Mouse (Mus musculus) brain, embryonic 14.5 days (tissue): ENCODE measurements at regions not wholly inside any gene's neighbourhood (a gene's known extent, or its start where the extent isn't known, plus 50 kb on each side); places are given as distances from the start of the nearest gene placed in this dataset.

Source experiments
- CTCF ChIP-seq: fragments of 200-500 bp; IDR thresholded peaks from 2 replicates; pipeline ENCODE4 v1.5.1; 2012; ENCODE audit warnings: inconsistent platforms, mild to moderate bottlenecking, moderate library complexity, borderline replicate concordance; ENCODE audit not compliant: insufficient read depth, insufficient read length; ENCODE audit errors: extremely low read depth
- POLR2A ChIP-seq: fragments of 200-500 bp; IDR thresholded peaks from 2 replicates; pipeline ENCODE4 v1.6.1; 2012; ENCODE audit warnings: mild to moderate bottlenecking, inconsistent platforms, borderline replicate concordance; ENCODE audit not compliant: poor library complexity, insufficient read depth, insufficient read length, severe bottlenecking; ENCODE audit errors: extremely low read depth

DNA sequence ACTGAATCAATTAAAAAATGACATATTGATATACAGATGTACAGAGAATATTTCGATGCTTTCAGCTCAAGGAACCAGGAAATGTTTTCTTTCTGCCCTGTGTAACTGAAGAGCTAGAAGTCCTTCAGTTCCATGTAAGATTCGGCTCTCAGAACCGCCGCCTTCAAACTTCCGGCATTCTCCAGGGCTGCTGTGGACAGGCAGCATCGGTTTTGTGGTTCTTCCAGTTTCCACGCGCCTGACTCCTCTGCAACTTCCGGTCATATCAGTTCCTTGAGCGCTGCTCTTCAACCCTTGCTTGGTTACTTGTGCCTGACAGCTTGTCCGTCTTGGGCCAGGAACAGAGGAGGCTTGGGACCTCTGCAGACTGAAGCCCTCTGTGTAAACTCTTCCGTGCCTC, 53.0 kb upstream of the Cep78 start:
- TF ChIP-seq POLR2A, result no peak
- no peak for TF ChIP-seq CTCF
